8 mouse cellular contexts compared by ENCODE assay signal in genomic region chr10:59907695-59908299, GRCm38 (mm10). TPM values are rescaled to one million over a fixed set of nuclear protein-coding genes. Genes with fewer than 3 reads are reported as not detected.
DNase-seq lines count a peak whose midpoint lies in the region; ATAC-seq and TF ChIP-seq lines count a peak whose summit lies in the region.

No protein-coding gene starts in this region.

- peak overlapping the region; percentile 51 for H3ac ChIP-seq in C2C12 (ENCODE audit: control insufficient read depth, insufficient read length, low read depth)

- no peaks in the 10 kb centered on the region for H3K36me3 ChIP-seq in C2C12 (ENCODE audit: control insufficient read depth, insufficient read depth)
- no peaks in the 10 kb centered on the region for H3K36me3 ChIP-seq in embryonic facial prominence, embryonic 14.5 days (ENCODE audit: control insufficient read depth, insufficient read depth, low read length)
- H3K36me3 ChIP-seq in intestine, embryonic 15.5 days: no peaks in the 10 kb centered on the region

- no peaks in the 10 kb centered on the region for H3K79me3 ChIP-seq in C2C12 (ENCODE audit: low read depth)

- no peaks in the 10 kb centered on the region for H3K9me3 ChIP-seq in embryonic facial prominence, embryonic 14.5 days (ENCODE audit: control insufficient read depth, low read length)
- no peaks in the 10 kb centered on the region for H3K9me3 ChIP-seq in intestine, embryonic 15.5 days

- 3% methylated on average over 3 of the region's 7 CpGs for WGBS in embryonic facial prominence, embryonic 14.5 days
- WGBS in intestine, embryonic 15.5 days: 31% methylated on average over 7 of the region's 7 CpGs

- DNase-seq in cerebellum, postnatal 25 days: peak; percentile 54 to 63
- DNase-seq in cerebellum, adult 11-12 months: no peak
- DNase-seq in embryonic facial prominence, embryonic 14.5 days (ENCODE audit: low spot score): peak; percentile 89
- peak; percentile 71 for DNase-seq in lung, postnatal 36 days
- no peak for DNase-seq in layer of hippocampus, adult 18-20 months (ENCODE audit: low spot score in 2 of 2)
- no peak for DNase-seq in frontal cortex, postnatal 10 days (ENCODE audit: low spot score in 2 of 2)

- peak overlapping the region; percentile 81 for H3K27ac ChIP-seq in embryonic facial prominence, embryonic 14.5 days (replicated peaks; ENCODE audit: low read depth, low read length)
- peak overlapping the region; percentile 77 for H3K27ac ChIP-seq in intestine, embryonic 15.5 days

- no peaks in the 10 kb centered on the region for H3K79me2 ChIP-seq in C2C12 (ENCODE audit: control insufficient read depth, insufficient read depth)

- H3K27me3 ChIP-seq in C2C12 (ENCODE audit: control insufficient read depth, insufficient read depth, insufficient read length): no peaks in the 10 kb centered on the region
- no peaks in the 10 kb centered on the region for H3K27me3 ChIP-seq in embryonic facial prominence, embryonic 14.5 days (replicated peaks; ENCODE audit: control insufficient read depth, insufficient read depth, low read length)
- H3K27me3 ChIP-seq in intestine, embryonic 15.5 days (replicated peaks): no peaks in the 10 kb centered on the region

- no peak for TF ChIP-seq CTCF in C2C12 (IDR thresholded peaks at IDR 0.05; ENCODE audit: control insufficient read depth, insufficient read depth, insufficient read length)

- H3K4me1 ChIP-seq in embryonic facial prominence, embryonic 14.5 days (ENCODE audit: control insufficient read depth, insufficient read depth, low read length): peaks cover 47% of the 10 kb centered on the region
- H3K4me1 ChIP-seq in intestine, embryonic 15.5 days (replicated peaks): peaks cover 51% of the 10 kb centered on the region

- no peak overlapping the region for H3K4me3 ChIP-seq in C2C12 (ENCODE audit: insufficient read depth, poor library complexity, severe bottlenecking)
- H3K4me3 ChIP-seq in embryonic facial prominence, embryonic 14.5 days (ENCODE audit: low read depth, low read length): no peak overlapping the region
- H3K4me3 ChIP-seq in intestine, embryonic 15.5 days (replicated peaks): no peak overlapping the region

- peak overlapping the region; percentile 37 for H3K9ac ChIP-seq in embryonic facial prominence, embryonic 14.5 days (ENCODE audit: low read depth, low read length)
- H3K9ac ChIP-seq in intestine, embryonic 15.5 days: no peak overlapping the region

- peak; percentile 58 for ATAC-seq in embryonic facial prominence, embryonic 14.5 days (ENCODE audit: low read depth)
- ATAC-seq in intestine, embryonic 15.5 days: peak; percentile 77

- peak overlapping the region; percentile 7; the same call in 1 of the 2 replicates for H3K4me2 ChIP-seq in embryonic facial prominence, embryonic 14.5 days (ENCODE audit: low read depth, low read length)
- H3K4me2 ChIP-seq in intestine, embryonic 15.5 days (replicated peaks): 0 out of 2 replicates have a peak overlapping the region, but pooled peaks have one; percentile 12

TF ChIP-seq in C2C12, 6 proteins besides CTCF, POLR2A, EP300 and RAD21:
- TF ChIP-seq MYOD1 (IDR thresholded peaks at IDR 0.05; ENCODE audit: control insufficient read depth, insufficient read length, low read depth) (peak; percentile 56), MAX (IDR thresholded peaks at IDR 0.05) (peak; percentile 51), CEBPB (IDR thresholded peaks at IDR 0.05; ENCODE audit: low read depth) (no peak)

RNA-seq across cellular contexts. Expression of gene Dnajb12, which starts 28.4 kb away (rescaled TPM):
- polyA plus RNA-seq in C2C12 (2012; fragmentation: generic; extraction: Trizol): 25.8 TPM
- polyA plus RNA-seq in embryonic facial prominence, embryonic 14.5 days (2014; fragmentation: Nextera tagmentation; extraction: Ambion mirVana): 25.5 and 28.7 TPM in 2 replicates
- polyA plus RNA-seq in intestine, embryonic 15.5 days (2015; fragmentation: Nextera tagmentation; extraction: Ambion mirVana): 24.5 and 25.2 TPM in 2 replicates
- total RNA-seq in layer of hippocampus, adult 18-20 months (2021): 10 to 100 TPM; 52.7 to 53.2 TPM

RNA-seq across cellular contexts. Expression of gene Ddit4, which starts 43.8 kb away (rescaled TPM):
- 62.7 TPM for polyA plus RNA-seq in C2C12 (2012; fragmentation: generic; extraction: Trizol)
- 8.7 and 9.2 TPM in 2 replicates for polyA plus RNA-seq in embryonic facial prominence, embryonic 14.5 days (2014; fragmentation: Nextera tagmentation; extraction: Ambion mirVana)
- polyA plus RNA-seq in intestine, embryonic 15.5 days (2015; fragmentation: Nextera tagmentation; extraction: Ambion mirVana): 35.4 and 35.7 TPM in 2 replicates
- 10 to 100 TPM; 69.7 to 89.5 TPM for total RNA-seq in layer of hippocampus, adult 18-20 months (2021)

Comparison
In these comparisons a context has a peak if more than half of its experiments do, and no peak if none do; other contexts are left out.
1. DNase-seq: peak in cerebellum, postnatal 25 days (2 of 2), embryonic facial prominence, embryonic 14.5 days (single experiment) and lung, postnatal 36 days (single experiment); none in cerebellum, adult 11-12 months (single experiment), layer of hippocampus, adult 18-20 months (0 of 2) and frontal cortex, postnatal 10 days (0 of 2).